Mouse (Mus musculus) heart, embryonic 13.5 days (tissue): ENCODE results near the gene Ccser1. TPM values are rescaled to one million over a fixed set of nuclear protein-coding genes. Genes with fewer than 3 reads are reported as not detected.
A peak's percentile ranks its signal among the peaks of the same experiment; 100 is the strongest.

Source experiments
- ATAC-seq: fragments of 200-750 bp; cut with Nextera tagmentation; 2 replicates; pipeline ENCODE4 v1.8.0; 2017; ENCODE audit warnings: moderate TSS enrichment; ENCODE audit not compliant: insufficient number of reproducible peaks, low FRiP score, low TSS enrichment; ENCODE audit errors: extremely low read depth
- H3K27ac ChIP-seq: fragments of 300-500 bp; sonication (generic); replicated peaks from 2 replicates; pipeline ENCODE4 v1.5.1; 2015; ENCODE audit warnings: moderate library complexity, mild to moderate bottlenecking, inconsistent platforms
- H3K27me3 ChIP-seq: fragments of 300-500 bp; sonication (generic); replicated peaks from 2 replicates; pipeline ENCODE4 v1.6.1; 2015; ENCODE audit warnings: mild to moderate bottlenecking, inconsistent platforms
- H3K36me3 ChIP-seq: fragments of 300-500 bp; sonication (generic); 2 replicates; pipeline ENCODE4 v1.6.1; 2015; ENCODE audit warnings: mild to moderate bottlenecking, inconsistent platforms
- H3K4me1 ChIP-seq: fragments of 300-500 bp; sonication (generic); 2 replicates; pipeline ENCODE4 v1.6.1; 2015; ENCODE audit warnings: inconsistent platforms
- H3K4me2 ChIP-seq: fragments of 300-500 bp; sonication (generic); 2 replicates; pipeline ENCODE4 v1.6.1; 2015; ENCODE audit warnings: inconsistent platforms, mild to moderate bottlenecking, moderate library complexity
- H3K4me3 ChIP-seq: fragments of 300-500 bp; sonication (generic); 2 replicates; pipeline ENCODE4 v1.5.1; 2015; ENCODE audit warnings: moderate library complexity, mild to moderate bottlenecking, inconsistent platforms
- H3K9ac ChIP-seq: fragments of 300-500 bp; sonication (generic); 2 replicates; pipeline ENCODE4 v1.6.1; 2015; ENCODE audit warnings: inconsistent platforms, mild to moderate bottlenecking, moderate library complexity
- H3K9me3 ChIP-seq: fragments of 300-500 bp; sonication (generic); 2 replicates; pipeline ENCODE4 v1.6.1; 2016; ENCODE audit warnings: inconsistent platforms
- WGBS: fragments of 180-500 bp; shearing (Covaris S2); methylation state at CpG from one replicate; pipeline ENCODE4 v1.1.7; 2015; ENCODE audit warnings: mixed read lengths; 5-methylcytosine and 5-hydroxymethylcytosine counted together
- polyA plus RNA-seq: library from polyadenylated mRNA; unstranded; fragments of >200 nt; fragmentation: Nextera tagmentation; extraction: Ambion mirVana; gene quantifications from 2 replicates; pipeline ENCODE4 v1.2.1, GENCODE M21; 2015

Ccser1 gene
- polyA plus RNA-seq, 1 experiment from 2014 or later, result 1.2 TPM

DNA sequence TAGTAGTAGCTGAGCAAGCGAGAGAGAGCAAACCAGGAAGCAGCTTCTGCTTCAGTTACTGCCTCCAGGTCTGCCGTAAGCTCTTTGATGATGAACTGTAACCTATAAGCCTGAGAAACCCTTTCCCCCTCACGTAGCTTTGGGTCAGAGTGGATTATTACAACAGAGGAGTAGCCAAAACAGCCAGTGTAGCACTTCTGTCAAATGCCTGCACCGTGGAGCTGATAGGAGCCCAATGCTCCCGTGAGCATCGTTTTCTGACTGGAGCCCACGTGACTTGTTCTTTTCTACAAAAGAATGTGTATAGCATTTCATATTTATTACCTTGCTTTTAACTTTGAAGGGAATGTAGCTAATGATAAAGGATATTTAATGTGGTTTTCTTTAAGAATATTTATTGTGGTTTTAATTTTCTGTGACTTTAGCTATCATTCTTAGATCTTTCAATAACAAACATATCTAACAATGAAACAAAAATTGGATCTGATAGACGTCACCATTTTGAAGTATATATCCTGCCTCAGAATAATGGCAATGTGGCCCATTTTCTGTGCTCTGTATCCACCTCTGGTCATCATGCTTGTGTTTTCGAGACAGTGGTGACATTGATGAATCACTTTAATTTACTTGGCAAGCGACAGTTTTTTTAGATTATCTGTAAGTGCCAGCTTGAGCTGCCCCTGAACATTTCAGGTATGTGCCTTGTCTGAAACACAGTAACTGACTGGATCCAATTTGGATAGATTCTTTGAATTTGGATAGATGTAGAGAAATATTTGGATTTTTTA is 78.9 kb downstream of the Ccser1 start:
- no peaks in the 10 kb centered on the region for H3K4me1 ChIP-seq
- 60% methylated on average over 10 of the region's 10 CpGs for WGBS
- H3K27me3 ChIP-seq, result no peaks in the 10 kb centered on the region
- ATAC-seq, result no peak
- H3K4me2 ChIP-seq, result no peak overlapping the region
- H3K9me3 ChIP-seq, result no peaks in the 10 kb centered on the region
- H3K27ac ChIP-seq, result no peak overlapping the region
- H3K9ac ChIP-seq, result no peak overlapping the region
- H3K36me3 ChIP-seq, result no peaks in the 10 kb centered on the region
- no peak overlapping the region for H3K4me3 ChIP-seq

DNA sequence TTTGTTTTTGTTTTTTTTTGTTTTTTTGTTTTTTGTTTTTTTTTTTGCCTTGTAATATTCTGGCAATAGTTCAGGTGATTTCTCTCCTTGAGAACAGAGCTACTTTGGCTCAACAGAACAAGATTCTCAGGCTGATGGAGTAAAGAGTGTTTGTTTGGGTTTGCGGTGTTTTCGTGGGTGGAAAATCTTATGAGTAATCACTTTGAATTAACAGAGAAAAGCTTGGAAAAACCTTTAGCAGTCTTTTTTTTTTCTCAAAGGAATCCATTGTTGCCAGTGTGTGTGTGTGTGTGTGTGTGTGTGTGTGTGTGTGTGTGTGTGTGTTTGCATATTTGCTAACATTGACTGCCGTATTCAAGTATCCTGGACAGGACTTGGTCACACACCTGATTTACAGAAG is 81.3 kb downstream of the Ccser1 start:
- Histone ChIP-seq H3K4me2 (no peak overlapping the region), H3K27ac (no peak overlapping the region), H3K4me1 (no peaks in the 10 kb centered on the region), H3K9ac (no peak overlapping the region), H3K4me3 (no peak overlapping the region), H3K9me3 (no peaks in the 10 kb centered on the region), H3K27me3 (no peaks in the 10 kb centered on the region), H3K36me3 (no peaks in the 10 kb centered on the region)
- ATAC-seq, result no peak
- WGBS, result 76% methylated on average over 3 of the region's 3 CpGs

- Histone ChIP-seq H3K9ac (no peak overlapping the region), H3K27ac (peak overlapping the region; percentile 56), H3K4me3 (no peak overlapping the region), H3K36me3 (no peaks in the 10 kb centered on the region), H3K27me3 (no peaks in the 10 kb centered on the region), H3K4me1 (no peaks in the 10 kb centered on the region), H3K9me3 (no peaks in the 10 kb centered on the region), H3K4me2 (no peak overlapping the region)
- 60% methylated on average over 1 of the region's 1 CpGs for WGBS
- no peak; the same call in 1 of the 2 replicates for ATAC-seq
Measured at GRCm38 (mm10) chr6:61262448-61262847, 82.3 kb downstream of the Ccser1 start.

DNA sequence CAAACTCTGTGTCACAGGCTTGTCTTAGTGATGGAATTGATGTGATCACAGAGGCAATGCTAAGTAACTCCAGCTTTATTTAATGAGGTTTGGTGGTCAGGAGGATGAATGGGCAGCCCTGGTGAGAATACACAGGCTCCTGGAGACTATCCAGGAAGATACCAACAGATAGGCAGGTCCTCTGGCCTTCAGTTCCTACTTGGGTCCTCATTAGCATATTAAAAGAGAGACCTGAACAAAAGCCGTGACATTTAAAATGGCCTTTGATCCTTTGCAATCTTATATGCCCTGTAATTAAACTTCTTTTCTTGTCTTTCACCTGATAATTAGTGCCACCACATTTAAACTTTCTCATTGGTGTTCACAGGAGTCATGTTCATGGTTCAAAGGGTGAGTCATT is 83.2 kb downstream of the Ccser1 start:
- Histone ChIP-seq H3K4me2 (no peak overlapping the region), H3K4me1 (no peaks in the 10 kb centered on the region), H3K27ac (no peak overlapping the region; the same call in 1 of the 2 replicates), H3K36me3 (no peaks in the 10 kb centered on the region), H3K4me3 (no peak overlapping the region), H3K9me3 (no peaks in the 10 kb centered on the region), H3K27me3 (no peaks in the 10 kb centered on the region), H3K9ac (no peak overlapping the region)
- WGBS, result 62% methylated on average over 1 of the region's 1 CpGs
- no peak for ATAC-seq

DNA sequence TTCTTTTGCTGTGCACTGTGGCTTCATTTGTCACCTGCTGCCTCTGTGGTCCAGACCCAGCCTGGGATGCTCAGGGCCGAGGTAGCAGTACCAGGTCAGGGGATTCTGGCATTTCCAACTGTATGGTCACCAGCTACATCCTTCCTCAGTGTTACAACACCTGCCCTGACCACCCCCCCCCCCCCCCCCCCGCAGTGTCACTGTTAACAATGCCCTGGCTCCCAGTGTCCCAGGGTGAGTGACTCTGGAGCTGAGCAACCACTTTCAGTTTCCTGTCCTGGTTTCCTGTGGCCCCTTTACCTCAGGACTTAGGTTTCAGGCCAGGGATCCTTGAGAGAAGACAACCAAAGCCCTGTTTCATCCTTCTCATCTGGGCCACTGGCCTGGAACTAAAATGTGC is 90.9 kb downstream of the Ccser1 start:
- ATAC-seq, result no peak
- Histone ChIP-seq H3K4me3 (no peak overlapping the region), H3K36me3 (no peaks in the 10 kb centered on the region), H3K27ac (no peak overlapping the region), H3K9me3 (no peaks in the 10 kb centered on the region), H3K9ac (no peak overlapping the region), H3K27me3 (no peaks in the 10 kb centered on the region), H3K4me2 (no peak overlapping the region), H3K4me1 (no peaks in the 10 kb centered on the region)
- WGBS, result 60% methylated on average over 1 of the region's 2 CpGs

GRCm38 (mm10) chr6:61273430-61273829 is 93.3 kb downstream of the Ccser1 start:
- 68% methylated on average over 3 of the region's 3 CpGs for WGBS
- no peak overlapping the region for H3K4me3 ChIP-seq
- no peak overlapping the region for H3K9ac ChIP-seq
- no peaks in the 10 kb centered on the region for H3K36me3 ChIP-seq
- no peaks in the 10 kb centered on the region for H3K9me3 ChIP-seq
- H3K4me2 ChIP-seq, result no peak overlapping the region
- no peak for ATAC-seq
- H3K4me1 ChIP-seq, result no peaks in the 10 kb centered on the region
- no peak overlapping the region for H3K27ac ChIP-seq
- no peaks in the 10 kb centered on the region for H3K27me3 ChIP-seq

GRCm38 (mm10) chr6:61279506-61279905 is 99.4 kb downstream of the Ccser1 start:
- no peaks in the 10 kb centered on the region for H3K27me3 ChIP-seq
- no peak overlapping the region for H3K4me2 ChIP-seq
- H3K9ac ChIP-seq, result no peak overlapping the region
- H3K4me1 ChIP-seq, result no peaks in the 10 kb centered on the region
- no peak overlapping the region for H3K27ac ChIP-seq
- no peak overlapping the region for H3K4me3 ChIP-seq
- no peaks in the 10 kb centered on the region for H3K36me3 ChIP-seq
- no peaks in the 10 kb centered on the region for H3K9me3 ChIP-seq
- WGBS, result 33% methylated on average over 7 of the region's 7 CpGs
- no peak for ATAC-seq

DNA sequence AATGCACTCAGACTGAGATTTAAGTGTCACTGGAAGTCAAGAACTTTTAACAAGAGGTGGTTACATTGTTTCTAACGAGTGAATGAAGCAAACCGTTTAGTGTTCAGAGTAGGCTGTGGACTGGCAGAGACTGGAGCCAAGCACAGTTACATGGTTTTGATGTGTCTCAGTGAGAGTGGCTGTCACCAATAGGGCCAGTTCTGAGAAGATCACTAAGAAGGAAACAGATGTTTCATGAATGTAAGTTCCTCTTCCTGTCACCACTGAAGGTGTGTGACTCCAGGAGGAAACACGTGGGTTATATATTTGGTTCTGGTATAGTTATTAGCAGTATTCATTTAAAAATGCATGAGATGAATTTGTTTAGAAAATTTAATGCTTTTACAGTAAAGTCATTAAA is 112.8 kb downstream of the Ccser1 start:
- Histone ChIP-seq H3K9me3 (no peaks in the 10 kb centered on the region), H3K27ac (no peak overlapping the region), H3K9ac (no peak overlapping the region), H3K4me3 (no peak overlapping the region), H3K27me3 (no peaks in the 10 kb centered on the region), H3K4me1 (peaks cover 7% of the 10 kb centered on the region; the same call in 1 of the 2 replicates), H3K36me3 (no peaks in the 10 kb centered on the region), H3K4me2 (no peak overlapping the region)
- 61% methylated on average over 3 of the region's 3 CpGs for WGBS
- ATAC-seq, result no peak

- Histone ChIP-seq H3K27me3 (no peaks in the 10 kb centered on the region), H3K4me3 (no peak overlapping the region), H3K36me3 (no peaks in the 10 kb centered on the region), H3K4me2 (no peak overlapping the region), H3K27ac (no peak overlapping the region), H3K9ac (no peak overlapping the region), H3K9me3 (no peaks in the 10 kb centered on the region), H3K4me1 (peaks cover 9% of the 10 kb centered on the region; the same call in 1 of the 2 replicates)
- WGBS, result 53% methylated on average over 4 of the region's 4 CpGs
- ATAC-seq, result no peak
Measured at GRCm38 (mm10) chr6:61295535-61295934, 115.4 kb downstream of the Ccser1 start.

GRCm38 (mm10) chr6:61296188-61297037 is 116.3 kb downstream of the Ccser1 start:
- 69% methylated on average over 6 of the region's 6 CpGs for WGBS
- no peak for ATAC-seq
- H3K4me1 ChIP-seq, result peaks cover 9% of the 10 kb centered on the region; the same call in 1 of the 2 replicates
- no peak overlapping the region for H3K4me2 ChIP-seq
- no peak overlapping the region for H3K4me3 ChIP-seq
- H3K36me3 ChIP-seq, result no peaks in the 10 kb centered on the region
- no peak overlapping the region for H3K9ac ChIP-seq
- H3K9me3 ChIP-seq, result no peaks in the 10 kb centered on the region
- H3K27ac ChIP-seq, result no peak overlapping the region
- H3K27me3 ChIP-seq, result no peaks in the 10 kb centered on the region

DNA sequence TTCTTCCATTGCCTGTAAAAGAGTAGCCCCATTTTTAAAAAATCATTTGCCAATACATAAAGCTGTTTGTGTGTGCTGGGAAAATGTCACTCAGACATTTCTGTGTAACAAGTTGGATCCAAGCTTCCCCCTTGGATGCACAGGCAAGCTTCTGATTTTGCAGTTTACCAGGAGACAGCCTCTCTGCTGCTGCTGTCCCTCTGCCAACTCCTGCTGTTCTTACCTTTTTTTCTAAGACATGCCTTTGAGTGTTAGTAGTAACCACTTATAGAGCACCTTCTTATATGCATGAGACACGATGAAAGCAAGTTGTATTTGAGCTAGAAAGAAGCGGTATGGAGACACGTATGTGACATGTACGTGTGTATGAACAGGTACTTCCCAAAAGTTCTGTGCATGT is 120.3 kb downstream of the Ccser1 start:
- ATAC-seq, result no peak
- H3K36me3 ChIP-seq, result no peaks in the 10 kb centered on the region
- H3K9me3 ChIP-seq, result no peaks in the 10 kb centered on the region

More for the DNA sequence above, 120.3 kb downstream of the Ccser1 start:
- H3K4me3 ChIP-seq, result no peak overlapping the region
- H3K4me1 ChIP-seq, result peaks cover 7% of the 10 kb centered on the region; the same call in 1 of the 2 replicates
- no peak overlapping the region for H3K4me2 ChIP-seq
- no peak overlapping the region for H3K27ac ChIP-seq
- 80% methylated on average over 4 of the region's 4 CpGs for WGBS
- H3K27me3 ChIP-seq, result no peaks in the 10 kb centered on the region
- H3K9ac ChIP-seq, result no peak overlapping the region
